Mouse (Mus musculus): ENCODE results near the gene Lrpap1.

Lrpap1 gene

GRCm38 (mm10) chr5:35060098-35060497 lies 45.5 kb downstream of the Lrpap1 start:
- Histone ChIP-seq H3K4me1 (replicated peaks; ENCODE audit: low read depth, low read length) (peaks cover 10% of the 10 kb centered on the region), H3K4me3 (replicated peaks; ENCODE audit: low read length) (no peak overlapping the region), H3K9me3 (ENCODE audit: low read length) (no peaks in the 10 kb centered on the region), H3K36me3 (ENCODE audit: insufficient read depth, low read length) (no peaks in the 10 kb centered on the region), H3K27me3 (ENCODE audit: insufficient read depth, low read length) (peaks cover 72% of the 10 kb centered on the region)
- TF ChIP-seq NANOG (IDR thresholded peaks at IDR 0.05; ENCODE audit: borderline replicate concordance, low read length) (no peak), POU5F1 (IDR thresholded peaks at IDR 0.05; ENCODE audit: borderline replicate concordance, low read length) (no peak), CTCF (conservative IDR thresholded peaks at IDR 0.05; ENCODE audit: low read length) (no peak)

DNA sequence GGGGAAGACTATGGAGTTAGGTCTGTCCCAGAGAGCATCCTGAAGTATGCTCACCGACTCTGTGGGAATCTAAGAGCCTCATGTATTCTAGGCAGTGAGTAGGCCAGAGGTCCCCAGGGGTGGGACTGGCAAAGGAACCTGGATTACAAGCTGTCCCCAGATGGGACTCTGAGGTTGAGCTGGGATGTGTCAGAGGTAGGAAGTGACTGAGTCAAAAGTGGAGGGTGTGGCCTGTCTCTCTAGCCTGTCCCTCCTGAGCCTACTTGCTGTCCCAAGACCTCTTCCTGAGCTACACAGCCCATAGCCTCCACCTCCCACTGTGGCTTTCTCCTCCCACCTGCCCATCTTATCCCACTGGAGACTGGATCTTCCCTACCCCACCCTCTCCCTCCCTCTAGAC lies 47.4 kb downstream of the Lrpap1 start:
- Histone ChIP-seq H3K9me3 (ENCODE audit: low read length) (no peaks in the 10 kb centered on the region), H3K36me3 (ENCODE audit: insufficient read depth, low read length) (no peaks in the 10 kb centered on the region), H3K4me1 (replicated peaks; ENCODE audit: low read depth, low read length) (peaks cover 10% of the 10 kb centered on the region), H3K4me3 (replicated peaks; ENCODE audit: low read length) (no peak overlapping the region), H3K27me3 (ENCODE audit: insufficient read depth, low read length) (peaks cover 76% of the 10 kb centered on the region)
- TF ChIP-seq NANOG (IDR thresholded peaks at IDR 0.05; ENCODE audit: borderline replicate concordance, low read length) = no peak
- TF ChIP-seq POU5F1 (IDR thresholded peaks at IDR 0.05; ENCODE audit: borderline replicate concordance, low read length) = no peak
- TF ChIP-seq CTCF (conservative IDR thresholded peaks at IDR 0.05; ENCODE audit: low read length) = no peak

GRCm38 (mm10) chr5:35057582-35057981 lies 48.0 kb downstream of the Lrpap1 start:
- Histone ChIP-seq H3K4me3 (replicated peaks; ENCODE audit: low read length) (peak overlapping the region; percentile 79), H3K27me3 (ENCODE audit: insufficient read depth, low read length) (peaks cover 76% of the 10 kb centered on the region), H3K4me1 (replicated peaks; ENCODE audit: low read depth, low read length) (peaks cover 10% of the 10 kb centered on the region), H3K9me3 (ENCODE audit: low read length) (no peaks in the 10 kb centered on the region), H3K36me3 (ENCODE audit: insufficient read depth, low read length) (no peaks in the 10 kb centered on the region)
- TF ChIP-seq POU5F1 (IDR thresholded peaks at IDR 0.05; ENCODE audit: borderline replicate concordance, low read length) (no peak), CTCF (conservative IDR thresholded peaks at IDR 0.05; ENCODE audit: low read length) (no peak), NANOG (IDR thresholded peaks at IDR 0.05; ENCODE audit: borderline replicate concordance, low read length) (no peak)

DNA sequence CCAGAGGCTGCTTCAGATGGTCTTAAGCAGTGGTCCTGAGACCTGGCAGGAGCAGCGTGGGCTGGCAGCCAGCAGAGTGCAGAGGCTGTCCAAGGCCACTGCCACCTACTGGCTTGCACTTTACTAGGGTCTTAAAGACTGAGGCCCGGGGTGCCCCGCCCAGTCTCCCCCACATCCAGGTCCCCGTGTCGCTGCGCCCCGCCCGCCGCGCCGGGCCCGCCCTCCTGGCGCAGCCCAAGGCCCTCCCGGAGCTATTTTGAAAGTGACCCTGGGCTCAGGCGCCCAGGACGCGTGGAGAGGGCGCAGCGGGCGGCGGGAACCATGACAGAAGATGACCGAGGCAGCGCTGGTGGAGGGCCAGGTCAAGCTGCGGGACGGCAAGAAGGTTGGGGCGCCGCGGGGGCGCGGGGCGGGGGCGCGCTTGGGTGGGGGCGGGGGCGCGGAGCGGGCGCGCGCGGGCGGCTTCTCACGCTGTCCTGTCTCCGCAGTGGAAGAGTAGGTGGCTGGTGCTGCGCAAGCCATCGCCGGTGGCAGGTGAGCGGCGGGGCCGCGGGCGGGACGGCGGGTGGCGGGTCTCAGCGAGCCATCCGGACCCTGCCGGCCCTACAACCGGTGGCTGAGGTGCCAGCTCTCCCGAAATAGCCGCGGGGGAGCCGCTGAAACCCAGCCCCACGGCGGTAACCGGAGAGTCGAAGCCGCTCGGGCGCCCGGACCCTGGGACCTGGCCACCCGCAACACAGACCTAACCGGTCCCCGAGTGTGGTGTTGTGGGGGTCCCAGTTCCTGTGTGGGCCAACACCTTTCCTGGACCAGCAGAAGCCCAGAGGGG lies 48.7 kb downstream of the Lrpap1 start, which contains the start of gene Dok7:
TSS of gene Dok7 (plus strand) at position 163 of the 829 bp plus-strand sequence.
- Histone ChIP-seq H3K27me3 (ENCODE audit: insufficient read depth, low read length) (peaks cover 71% of the 10 kb centered on the region), H3K36me3 (ENCODE audit: insufficient read depth, low read length) (no peaks in the 10 kb centered on the region), H3K9me3 (ENCODE audit: low read length) (no peaks in the 10 kb centered on the region), H3K4me1 (replicated peaks; ENCODE audit: low read depth, low read length) (peaks cover 10% of the 10 kb centered on the region), H3K4me3 (replicated peaks; ENCODE audit: low read length) (peak within 1 kb of the TSS; percentile 79)
- TF ChIP-seq CTCF (conservative IDR thresholded peaks at IDR 0.05; ENCODE audit: low read length) (no peak), NANOG (IDR thresholded peaks at IDR 0.05; ENCODE audit: borderline replicate concordance, low read length) (no peak), POU5F1 (IDR thresholded peaks at IDR 0.05; ENCODE audit: borderline replicate concordance, low read length) (no peak)

- TF ChIP-seq POU5F1 (IDR thresholded peaks at IDR 0.05; ENCODE audit: borderline replicate concordance, low read length) = no peak
- no peak for TF ChIP-seq CTCF (conservative IDR thresholded peaks at IDR 0.05; ENCODE audit: low read length)
- TF ChIP-seq NANOG (IDR thresholded peaks at IDR 0.05; ENCODE audit: borderline replicate concordance, low read length) = no peak
- no peaks in the 10 kb centered on the region for H3K9me3 ChIP-seq (ENCODE audit: low read length)
- H3K27me3 ChIP-seq (ENCODE audit: insufficient read depth, low read length) = peaks cover 66% of the 10 kb centered on the region
- H3K4me3 ChIP-seq (replicated peaks; ENCODE audit: low read length) = no peak overlapping the region
- H3K4me1 ChIP-seq (replicated peaks; ENCODE audit: low read depth, low read length) = peaks cover 10% of the 10 kb centered on the region
- H3K36me3 ChIP-seq (ENCODE audit: insufficient read depth, low read length) = no peaks in the 10 kb centered on the region
Observed at GRCm38 (mm10) chr5:35055076-35055475, 50.5 kb downstream of the Lrpap1 start.

GRCm38 (mm10) chr5:35054628-35055027 lies 50.9 kb downstream of the Lrpap1 start:
- Histone ChIP-seq H3K9me3 (ENCODE audit: low read length) (no peaks in the 10 kb centered on the region), H3K4me3 (replicated peaks; ENCODE audit: low read length) (no peak overlapping the region), H3K27me3 (ENCODE audit: insufficient read depth, low read length) (peaks cover 64% of the 10 kb centered on the region), H3K4me1 (replicated peaks; ENCODE audit: low read depth, low read length) (peaks cover 10% of the 10 kb centered on the region), H3K36me3 (ENCODE audit: insufficient read depth, low read length) (no peaks in the 10 kb centered on the region)
- TF ChIP-seq POU5F1 (IDR thresholded peaks at IDR 0.05; ENCODE audit: borderline replicate concordance, low read length) (no peak), NANOG (IDR thresholded peaks at IDR 0.05; ENCODE audit: borderline replicate concordance, low read length) (no peak), CTCF (conservative IDR thresholded peaks at IDR 0.05; ENCODE audit: low read length) (no peak)

GRCm38 (mm10) chr5:35050541-35050940 lies 55.0 kb downstream of the Lrpap1 start:
- Histone ChIP-seq H3K27me3 (ENCODE audit: insufficient read depth, low read length) (peaks cover 41% of the 10 kb centered on the region), H3K9me3 (ENCODE audit: low read length) (no peaks in the 10 kb centered on the region), H3K4me1 (replicated peaks; ENCODE audit: low read depth, low read length) (no peaks in the 10 kb centered on the region), H3K36me3 (ENCODE audit: insufficient read depth, low read length) (no peaks in the 10 kb centered on the region), H3K4me3 (replicated peaks; ENCODE audit: low read length) (no peak overlapping the region)
- TF ChIP-seq CTCF (conservative IDR thresholded peaks at IDR 0.05; ENCODE audit: low read length) (no peak), NANOG (IDR thresholded peaks at IDR 0.05; ENCODE audit: borderline replicate concordance, low read length) (no peak), POU5F1 (IDR thresholded peaks at IDR 0.05; ENCODE audit: borderline replicate concordance, low read length) (no peak)

DNA sequence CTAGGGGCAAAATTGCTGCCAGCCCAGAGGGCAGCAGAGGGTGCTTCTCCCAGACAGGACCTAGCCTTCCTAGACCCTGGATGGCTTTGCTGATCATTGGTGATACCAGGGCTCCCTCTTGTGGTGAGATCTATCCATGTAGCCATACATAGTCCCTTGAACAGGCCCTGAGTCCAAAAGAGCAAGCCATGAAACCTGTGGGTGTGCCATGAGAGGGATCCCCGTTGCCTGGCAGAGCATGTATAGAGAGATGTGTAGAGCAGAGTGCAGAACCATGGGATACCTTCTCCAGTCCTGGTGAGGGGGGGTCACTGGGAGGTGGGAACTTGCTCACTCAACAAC lies 62.5 kb downstream of the Lrpap1 start:
- Histone ChIP-seq H3K36me3 (ENCODE audit: insufficient read depth, low read length) (no peaks in the 10 kb centered on the region), H3K4me3 (replicated peaks; ENCODE audit: low read length) (no peak overlapping the region), H3K27me3 (ENCODE audit: insufficient read depth, low read length) (peaks cover 13% of the 10 kb centered on the region), H3K9me3 (ENCODE audit: low read length) (no peaks in the 10 kb centered on the region), H3K4me1 (replicated peaks; ENCODE audit: low read depth, low read length) (0 out of 2 replicates have a peak, but pooled peaks cover 3% of the 10 kb centered on the region)
- TF ChIP-seq CTCF (conservative IDR thresholded peaks at IDR 0.05; ENCODE audit: low read length) (peak; percentile 45), POU5F1 (IDR thresholded peaks at IDR 0.05; ENCODE audit: borderline replicate concordance, low read length) (no peak)
